Mouse (Mus musculus) intestine, embryonic 14.5 days (tissue): ENCODE data around the gene Csad. TPM values are rescaled to one million over a fixed set of nuclear protein-coding genes. Genes with fewer than 3 reads are reported as not detected.
"Not testable (repeated sequence)": the region's sequence is repeated elsewhere in the genome, so short reads cannot be mapped to it uniquely, and the experiment has no call there.

Experiments used
- ATAC-seq: fragments of 200-750 bp; cut with Nextera tagmentation; replicated peaks from 2 replicates; pipeline ENCODE4 v1.8.0; 2017; ENCODE audit warnings: low read depth, moderate number of reproducible peaks, moderate TSS enrichment, moderate library complexity; ENCODE audit not compliant: low FRiP score, low TSS enrichment
- DNase-seq: peaks from one replicate; pipeline ENCODE4 v3.0.0-alpha.2; 2018; ENCODE audit warnings: low spot score
- H3K27ac ChIP-seq: fragments of 300-500 bp; sonication (generic); 2 replicates; pipeline ENCODE4 v1.5.1; 2014; ENCODE audit warnings: low read depth, mild to moderate bottlenecking, control low read depth
- H3K27me3 ChIP-seq: fragments of 300-500 bp; sonication (generic); replicated peaks from 2 replicates; pipeline ENCODE4 v1.6.1; 2014; ENCODE audit warnings: low read length, control low read depth; ENCODE audit not compliant: control insufficient read depth, insufficient read depth
- H3K36me3 ChIP-seq: fragments of 300-500 bp; sonication (generic); 2 replicates; pipeline ENCODE4 v1.6.1; 2014; ENCODE audit warnings: low read length, control low read depth; ENCODE audit not compliant: control insufficient read depth, insufficient read depth
- H3K4me1 ChIP-seq: fragments of 300-500 bp; sonication (generic); replicated peaks from 2 replicates; pipeline ENCODE4 v1.6.1; 2014; ENCODE audit warnings: low read length, control low read depth, mixed read lengths; ENCODE audit not compliant: control insufficient read depth, insufficient read depth
- H3K4me2 ChIP-seq: fragments of 300-500 bp; sonication (generic); 2 replicates; pipeline ENCODE4 v1.6.1; 2014; ENCODE audit warnings: low read length
- H3K4me3 ChIP-seq: fragments of 300-500 bp; sonication (generic); 2 replicates; pipeline ENCODE4 v1.5.1; 2014; ENCODE audit warnings: low read depth, low read length, control low read depth, mixed read lengths
- H3K9ac ChIP-seq: fragments of 300-500 bp; sonication (generic); 2 replicates; pipeline ENCODE4 v1.6.1; 2014; ENCODE audit warnings: mild to moderate bottlenecking, low read length
- H3K9me3 ChIP-seq: fragments of 300-500 bp; sonication (generic); 2 replicates; pipeline ENCODE4 v1.6.1; 2016; ENCODE audit warnings: low read length, control low read depth; ENCODE audit not compliant: control insufficient read depth
- WGBS: fragments of 180-500 bp; shearing (Covaris S2); extraction: QIAGEN DNeasy Blood & Tissue Kit; methylation state at CpG from one replicate; pipeline ENCODE4 v1.1.7; 2014; 5-methylcytosine and 5-hydroxymethylcytosine counted together
- polyA plus RNA-seq: library from polyadenylated mRNA; unstranded; fragments of >200 nt; fragmentation: Nextera tagmentation; extraction: Ambion mirVana; gene quantifications from 2 replicates; pipeline ENCODE4 v1.2.1, GENCODE M21; 2014

The Csad gene
- polyA plus RNA-seq, 1 experiment from 2014 or later = 52.3 TPM

GRCm38 (mm10) chr15:102239260-102239590 lies 34.7 kb upstream of the Csad start:
- Histone ChIP-seq H3K4me1 (peaks cover 37% of the 10 kb centered on the region), H3K9me3 (no peaks in the 10 kb centered on the region), H3K36me3 (peaks cover 28% of the 10 kb centered on the region), H3K27me3 (no peaks in the 10 kb centered on the region), H3K27ac (no peak overlapping the region), H3K9ac (no peak overlapping the region), H3K4me2 (no peak overlapping the region), H3K4me3 (no peak overlapping the region)
- DNase-seq (peak; percentile 95), ATAC-seq (no peak)
- 8% methylated on average over 9 of the region's 9 CpGs for WGBS

GRCm38 (mm10) chr15:102238543-102239259 lies 34.2 kb upstream of the Csad start:
- DNase-seq (peak; percentile 52), ATAC-seq (no peak)
- Histone ChIP-seq H3K27ac (no peak overlapping the region), H3K4me2 (no peak overlapping the region), H3K9me3 (no peaks in the 10 kb centered on the region), H3K4me3 (no peak overlapping the region), H3K27me3 (no peaks in the 10 kb centered on the region), H3K4me1 (peaks cover 35% of the 10 kb centered on the region), H3K9ac (no peak overlapping the region), H3K36me3 (peaks cover 28% of the 10 kb centered on the region)
- WGBS = 87% methylated on average over 14 of the region's 14 CpGs

DNA sequence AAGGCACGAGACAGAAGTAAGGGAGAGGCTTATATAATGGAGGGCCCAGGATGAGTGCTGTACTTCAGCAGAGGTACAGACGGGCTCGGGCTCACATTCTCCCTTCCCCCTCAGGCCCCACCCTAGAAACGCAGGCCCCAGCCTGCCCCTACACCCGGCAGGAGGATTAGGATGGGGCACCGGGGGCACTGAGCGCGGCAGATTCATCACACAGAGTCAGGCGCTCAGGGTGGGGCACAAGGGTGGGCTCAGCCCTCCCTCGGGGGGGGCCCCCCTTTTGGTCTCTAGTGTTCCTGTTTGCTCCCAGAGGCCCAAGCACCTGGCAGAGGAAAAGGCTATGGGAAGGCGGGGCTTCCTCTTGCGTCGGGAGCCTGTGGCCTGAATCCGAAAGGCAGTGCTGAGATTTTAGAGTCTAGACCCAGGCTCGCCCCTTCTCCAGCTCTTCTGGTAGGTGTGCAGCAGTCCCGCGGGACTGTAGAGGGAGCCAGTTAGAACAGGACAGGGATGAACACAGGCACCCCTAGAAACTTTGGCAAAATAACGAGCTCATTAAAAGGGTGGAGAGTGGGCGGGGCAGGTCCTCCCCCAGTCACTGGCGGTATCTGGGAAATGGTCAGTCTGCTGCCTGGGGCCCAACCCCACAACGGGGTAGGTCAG lies 31.0 kb upstream of the Csad start:
- DNase-seq = peak; percentile 73
- Histone ChIP-seq H3K4me3 (0 out of 2 replicates have a peak overlapping the region, but pooled peaks have one; percentile 4), H3K9me3 (no peaks in the 10 kb centered on the region), H3K27ac (0 out of 2 replicates have a peak overlapping the region, but pooled peaks have one; percentile 59), H3K36me3 (peaks cover 28% of the 10 kb centered on the region), H3K4me1 (peaks cover 20% of the 10 kb centered on the region), H3K27me3 (no peaks in the 10 kb centered on the region), H3K4me2 (peak overlapping the region; percentile 39), H3K9ac (0 out of 2 replicates have a peak overlapping the region, but pooled peaks have one; percentile 16)
- ATAC-seq = peak; percentile 78
- 15% methylated on average over 18 of the region's 21 CpGs for WGBS

- no peak for ATAC-seq
- H3K9me3 ChIP-seq = no peaks in the 10 kb centered on the region
- H3K27ac ChIP-seq = no peak overlapping the region
- peaks cover 20% of the 10 kb centered on the region for H3K4me1 ChIP-seq
- WGBS = 8% methylated on average over 2 of the region's 2 CpGs
- H3K4me3 ChIP-seq = no peak overlapping the region
- no peak overlapping the region for H3K4me2 ChIP-seq
- H3K36me3 ChIP-seq = peaks cover 17% of the 10 kb centered on the region
- no peaks in the 10 kb centered on the region for H3K27me3 ChIP-seq
- no peak overlapping the region for H3K9ac ChIP-seq
- DNase-seq = no peak
These were observed 29.4 kb upstream of the Csad start for GRCm38 (mm10) chr15:102233896-102234295.

DNA sequence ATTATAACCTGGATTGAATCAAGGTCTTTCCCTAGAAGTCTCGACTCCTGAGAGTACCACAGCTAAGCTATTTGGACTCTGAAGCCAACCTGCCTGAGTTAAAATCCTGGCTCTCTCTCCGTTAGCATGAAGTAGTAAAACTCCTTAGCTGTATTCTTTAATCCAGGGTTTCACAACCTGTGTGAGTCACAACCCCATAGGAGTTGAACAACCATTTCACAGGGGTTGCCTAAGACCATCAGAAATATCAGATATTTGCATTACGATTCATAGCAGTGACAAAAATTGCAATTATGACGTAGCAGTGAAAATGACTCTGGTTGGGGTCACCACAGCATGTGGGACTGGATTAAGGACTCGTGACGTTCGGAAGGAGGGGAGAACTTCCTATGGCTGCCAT lies 28.2 kb upstream of the Csad start:
- H3K27ac ChIP-seq = no peak overlapping the region
- no peak overlapping the region for H3K9ac ChIP-seq
- H3K36me3 ChIP-seq = 0 out of 2 replicates have a peak, but pooled peaks cover 6% of the 10 kb centered on the region
- ATAC-seq = no peak
- H3K9me3 ChIP-seq = no peaks in the 10 kb centered on the region
- 84% methylated on average over 7 of the region's 7 CpGs for WGBS
- no peak for DNase-seq
- H3K27me3 ChIP-seq = no peaks in the 10 kb centered on the region
- H3K4me1 ChIP-seq = peaks cover 20% of the 10 kb centered on the region
- no peak overlapping the region for H3K4me3 ChIP-seq
- H3K4me2 ChIP-seq = no peak overlapping the region

GRCm38 (mm10) chr15:102231748-102232147 lies 27.2 kb upstream of the Csad start, which contains the start of gene Itgb7:
TSS of gene Itgb7 (minus strand) at chr15:102231944.
- H3K27ac ChIP-seq = no peak within 1 kb of the TSS
- H3K4me1 ChIP-seq = peaks cover 20% of the 10 kb centered on the region
- H3K36me3 ChIP-seq = no peaks in the 10 kb centered on the region
- no peak within 1 kb of the TSS for H3K9ac ChIP-seq
- no peaks in the 10 kb centered on the region for H3K27me3 ChIP-seq
- 0 out of 2 replicates have a peak within 1 kb of the TSS, but pooled peaks have one; percentile 0 for H3K4me2 ChIP-seq
- WGBS = 41% methylated on average over 6 of the region's 6 CpGs
- DNase-seq (no peak), ATAC-seq (no peak)
- H3K9me3 ChIP-seq = no peaks in the 10 kb centered on the region
- no peak within 1 kb of the TSS for H3K4me3 ChIP-seq

- 82% methylated on average over 17 of the region's 17 CpGs for WGBS
- ATAC-seq (no peak), DNase-seq (no peak)
- Histone ChIP-seq H3K4me2 (no peak overlapping the region), H3K9me3 (no peaks in the 10 kb centered on the region), H3K27me3 (no peaks in the 10 kb centered on the region), H3K27ac (no peak overlapping the region), H3K4me3 (no peak overlapping the region), H3K36me3 (no peaks in the 10 kb centered on the region), H3K9ac (no peak overlapping the region), H3K4me1 (peaks cover 15% of the 10 kb centered on the region)
These were observed 26.1 kb upstream of the Csad start for GRCm38 (mm10) chr15:102230408-102231321.

GRCm38 (mm10) chr15:102225619-102226018 lies 21.1 kb upstream of the Csad start:
- not testable (repeated sequence) for H3K9ac ChIP-seq, H3K4me2 ChIP-seq, H3K27ac ChIP-seq, ATAC-seq, H3K9me3 ChIP-seq, H3K36me3 ChIP-seq, H3K4me1 ChIP-seq, H3K4me3 ChIP-seq, DNase-seq
- 77% methylated on average over 6 of the region's 6 CpGs for WGBS
- H3K27me3 ChIP-seq = peaks cover 11% of the 10 kb centered on the region
